Mouse (Mus musculus): Measurements from ENCODE around the gene Dcaf11. TPM values are rescaled to one million over a fixed set of nuclear protein-coding genes. Genes with fewer than 3 reads are reported as not detected.

Gene Dcaf11
- total and polyA plus RNA-seq, 3 experiments = 24.3 to 37.9 TPM; not detected in 1

- Histone ChIP-seq H3K36me3 (ENCODE audit: control insufficient read depth in 1 of 2, insufficient read depth in 2 of 2, low read length in 2 of 2) (peaks cover 16 to 32% of the 10 kb centered on the region in 2 experiments), H3K4me1 (ENCODE audit: control insufficient read depth in 1 of 2, insufficient read depth in 2 of 2, low read length in 2 of 2) (peaks cover 8 to 16% of the 10 kb centered on the region in 2 experiments), H3K9ac (ENCODE audit: control insufficient read depth, low read depth, low read length, poor library complexity, severe bottlenecking) (no peak overlapping the region), H3K4me3 (ENCODE audit: control insufficient read depth in 1 of 2, insufficient read depth in 1 of 2, low read depth in 2 of 2, low read length in 2 of 2) (no peak overlapping the region), H3K27me3 (ENCODE audit: control insufficient read depth in 1 of 2, insufficient read depth in 2 of 2, low read length in 2 of 2) (no peaks in the 10 kb centered on the region), H3K79me2 (ENCODE audit: control insufficient read depth, insufficient read depth, low read length, poor library complexity) (peaks cover 15% of the 10 kb centered on the region), H3K27ac (ENCODE audit: control insufficient read depth, low read depth, low read length) (no peak overlapping the region), H3K9me3 (replicated peaks; ENCODE audit: insufficient read depth, low read length) (no peaks in the 10 kb centered on the region)
- no peak for TF ChIP-seq HCFC1 (IDR thresholded peaks at IDR 0.05; ENCODE audit: low read depth, low read length)
- TF ChIP-seq MYB (IDR thresholded peaks at IDR 0.05; ENCODE audit: low read depth, low read length) = no peak
- TF ChIP-seq ZC3H11A (IDR thresholded peaks at IDR 0.05; ENCODE audit: low read depth, low read length) = no peak
- no peak for DNase-seq (ENCODE audit: low read depth, low spot score)
Measured at GRCm38 (mm10) chr14:55544334-55544733, 15.5 kb upstream of the Dcaf11 start.

DNA sequence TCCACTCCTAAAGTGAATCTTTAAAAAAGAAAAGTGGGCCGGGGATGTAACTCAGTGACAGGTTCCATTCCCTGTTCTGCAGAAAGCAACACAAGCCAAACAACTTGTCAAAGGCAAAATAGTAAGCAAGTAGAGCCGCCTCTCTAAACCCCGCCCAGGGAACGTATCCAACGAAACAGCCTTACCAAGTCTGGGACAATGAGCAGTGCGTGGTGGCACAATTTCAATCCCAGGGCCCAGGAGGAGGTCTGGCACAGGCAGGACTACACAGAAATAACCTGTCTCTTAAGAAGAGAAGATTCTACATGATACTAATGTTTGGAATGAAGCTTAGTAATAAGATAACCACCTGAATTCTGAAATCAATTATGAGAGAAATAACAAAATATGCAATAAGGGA lies 9.6 kb upstream of the Dcaf11 start:
- TF ChIP-seq CHD1 (IDR thresholded peaks at IDR 0.05; ENCODE audit: low read depth, low read length) (no peak), TCF12 (IDR thresholded peaks at IDR 0.05; ENCODE audit: low read depth, low read length) (no peak), MAZ (IDR thresholded peaks at IDR 0.05; ENCODE audit: low read depth, low read length) (no peak), CHD2 (IDR thresholded peaks at IDR 0.05; ENCODE audit: low read length) (no peak), RAD21 (IDR thresholded peaks at IDR 0.05; ENCODE audit: low read depth, low read length) (no peak)
- Histone ChIP-seq H3K36me3 (ENCODE audit: control insufficient read depth in 1 of 2, insufficient read depth in 2 of 2, low read length in 2 of 2) (peaks cover 13 to 30% of the 10 kb centered on the region in 2 experiments), H3K27ac (ENCODE audit: control insufficient read depth, low read depth, low read length) (no peak overlapping the region)

DNA sequence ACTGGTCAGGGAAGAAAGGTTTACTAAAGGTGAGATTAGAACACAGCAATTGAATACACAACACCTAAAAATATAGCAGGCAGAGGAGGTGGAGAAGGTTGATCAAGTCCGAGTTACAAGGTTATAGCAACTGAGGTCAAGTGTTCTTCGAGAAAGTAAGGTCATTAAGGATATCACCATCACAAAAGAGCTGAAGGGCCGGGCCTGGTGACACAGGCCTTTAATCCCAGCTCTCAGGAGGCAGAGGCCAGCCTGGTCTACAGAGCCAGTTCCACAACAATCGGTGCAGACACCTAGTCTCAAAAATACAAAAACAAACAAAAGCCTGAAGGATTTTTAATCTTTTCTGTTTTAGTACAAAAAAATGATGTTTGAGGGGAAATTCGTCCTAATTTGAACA lies 8.5 kb upstream of the Dcaf11 start:
- Histone ChIP-seq H3K9me3 (replicated peaks; ENCODE audit: insufficient read depth, low read length) (no peaks in the 10 kb centered on the region), H3K9ac (ENCODE audit: control insufficient read depth, low read depth, low read length, poor library complexity, severe bottlenecking) (no peak overlapping the region), H3K4me1 (ENCODE audit: control insufficient read depth in 1 of 2, insufficient read depth in 2 of 2, low read length in 2 of 2) (peaks cover 0 to 12% of the 10 kb centered on the region in 2 experiments; a peak in 2 of 4 replicates), H3K79me2 (ENCODE audit: control insufficient read depth, insufficient read depth, low read length, poor library complexity) (no peaks in the 10 kb centered on the region), H3K36me3 (ENCODE audit: control insufficient read depth in 1 of 2, insufficient read depth in 2 of 2, low read length in 2 of 2) (peaks cover 13 to 22% of the 10 kb centered on the region in 2 experiments), H3K27me3 (ENCODE audit: control insufficient read depth in 1 of 2, insufficient read depth in 2 of 2, low read length in 2 of 2) (no peaks in the 10 kb centered on the region), H3K27ac (ENCODE audit: control insufficient read depth, low read depth, low read length) (no peak overlapping the region), H3K4me3 (ENCODE audit: control insufficient read depth in 1 of 2, insufficient read depth in 1 of 2, low read depth in 2 of 2, low read length in 2 of 2) (no peak overlapping the region)
- TF ChIP-seq USF1 (IDR thresholded peaks at IDR 0.05; ENCODE audit: low read depth, low read length) = no peak
- no peak for TF ChIP-seq ZNF384 (IDR thresholded peaks at IDR 0.05; ENCODE audit: low read depth, low read length)
- no peak for TF ChIP-seq NELFE (IDR thresholded peaks at IDR 0.05; ENCODE audit: low read depth, low read length)
- TF ChIP-seq TBP (IDR thresholded peaks at IDR 0.05; ENCODE audit: low read depth, low read length) = no peak
- no peak for TF ChIP-seq JUND (IDR thresholded peaks at IDR 0.05; ENCODE audit: low read depth, low read length)
- TF ChIP-seq MAZ (IDR thresholded peaks at IDR 0.05; ENCODE audit: low read depth, low read length) = no peak
- no peak for TF ChIP-seq ELF1 (IDR thresholded peaks at IDR 0.05; ENCODE audit: low read depth, low read length)
- TF ChIP-seq CTCF (IDR thresholded peaks at IDR 0.05 in 2 of 3, conservative IDR thresholded peaks at IDR 0.05 in 1 of 3; ENCODE audit: control insufficient read depth in 1 of 3, insufficient read depth in 1 of 3, low read depth in 2 of 3, low read length in 3 of 3, poor library complexity in 1 of 3, severe bottlenecking in 1 of 3) = no peak
- TF ChIP-seq RAD21 (IDR thresholded peaks at IDR 0.05; ENCODE audit: low read depth, low read length) = no peak
- no peak for TF ChIP-seq NRF1 (IDR thresholded peaks at IDR 0.05; ENCODE audit: insufficient read depth, low read depth, low read length, poor library complexity, severe bottlenecking)
- no peak for DNase-seq (ENCODE audit: low read depth, low spot score)

More for the DNA sequence above, 9.6 kb upstream of the Dcaf11 start:
- no peak for DNase-seq (ENCODE audit: low read depth, low spot score)
- Histone ChIP-seq H3K27me3 (ENCODE audit: control insufficient read depth in 1 of 2, insufficient read depth in 2 of 2, low read length in 2 of 2) (no peaks in the 10 kb centered on the region), H3K4me1 (ENCODE audit: control insufficient read depth in 1 of 2, insufficient read depth in 2 of 2, low read length in 2 of 2) (peaks cover 0 to 5% of the 10 kb centered on the region in 2 experiments; a peak in 2 of 4 replicates), H3K79me2 (ENCODE audit: control insufficient read depth, insufficient read depth, low read length, poor library complexity) (no peaks in the 10 kb centered on the region), H3K9me3 (replicated peaks; ENCODE audit: insufficient read depth, low read length) (no peaks in the 10 kb centered on the region), H3K4me3 (ENCODE audit: control insufficient read depth in 1 of 2, insufficient read depth in 1 of 2, low read depth in 2 of 2, low read length in 2 of 2) (no peak overlapping the region), H3K9ac (ENCODE audit: control insufficient read depth, low read depth, low read length, poor library complexity, severe bottlenecking) (no peak overlapping the region)

All from MEL (cell line).